Mouse (Mus musculus): ENCODE data around the gene Noxo1.
"Not testable (repeated sequence)": the region's sequence is repeated elsewhere in the genome, so short reads cannot be mapped to it uniquely, and the experiment has no call there.

Noxo1 gene

GRCm38 (mm10) chr17:24676877-24677276 lies 19.2 kb upstream of the Noxo1 start:
- in situ Hi-C loops (cut with MseI, MboI) = no loop called here

- in situ Hi-C loops (cut with MseI, MboI) = no loop called here
Measured at GRCm38 (mm10) chr17:24677500-24678080, 18.4 kb upstream of the Noxo1 start.

- in situ Hi-C loops (cut with MseI, MboI) = no loop called here
Measured at GRCm38 (mm10) chr17:24686514-24686913, 9.5 kb upstream of the Noxo1 start.

GRCm38 (mm10) chr17:24687146-24687595 lies 8.9 kb upstream of the Noxo1 start:
- in situ Hi-C loops (cut with MseI, MboI) = no loop called here

GRCm38 (mm10) chr17:24687599-24687998 lies 8.4 kb upstream of the Noxo1 start:
- in situ Hi-C loops (cut with MseI, MboI) = no loop called here

- in situ Hi-C loops (cut with MseI, MboI) = no loop called here
Measured at GRCm38 (mm10) chr17:24689251-24690081, 6.6 kb upstream of the Noxo1 start, which contains the start of gene Syngr3. Syngr3 (minus strand) TSS chr17:24689955.

- in situ Hi-C loops (cut with MseI, MboI) = no loop called here
Measured at GRCm38 (mm10) chr17:24692385-24692784, 3.6 kb upstream of the Noxo1 start.

GRCm38 (mm10) chr17:24695326-24696010 lies 566 bp upstream of the Noxo1 start:
- in situ Hi-C loops (cut with MseI, MboI) = no loop called here

GRCm38 (mm10) chr17:24697985-24698384 lies 2.0 kb downstream of the Noxo1 start:
- in situ Hi-C loops (cut with MseI, MboI) = no loop called here

GRCm38 (mm10) chr17:24698715-24699114 lies 2.7 kb downstream of the Noxo1 start:
- in situ Hi-C loops (cut with MseI, MboI) = no loop called here

GRCm38 (mm10) chr17:24699473-24699872 lies 3.4 kb downstream of the Noxo1 start:
- in situ Hi-C loops (cut with MseI, MboI) = no loop called here

- in situ Hi-C loops (cut with MseI, MboI) = no loop called here
Measured at GRCm38 (mm10) chr17:24701251-24701650, 5.2 kb downstream of the Noxo1 start.

GRCm38 (mm10) chr17:24705821-24706220 lies 9.8 kb downstream of the Noxo1 start:
- in situ Hi-C loops (cut with MseI, MboI) = no loop called here

GRCm38 (mm10) chr17:24706982-24707800 lies 11.2 kb downstream of the Noxo1 start, which contains the start of gene Tbl3:
Tbl3 (minus strand) TSS chr17:24707660.
- in situ Hi-C loops (cut with MseI, MboI) = no loop called here

GRCm38 (mm10) chr17:24707801-24708425 lies 11.9 kb downstream of the Noxo1 start:
- in situ Hi-C loops (cut with MseI, MboI) = no loop called here

- in situ Hi-C loops (cut with MseI, MboI) = no loop called here
Measured at GRCm38 (mm10) chr17:24708646-24709045, 12.6 kb downstream of the Noxo1 start.

- in situ Hi-C loops (cut with MseI, MboI) = no loop called here
Measured at GRCm38 (mm10) chr17:24715556-24715955, 19.5 kb downstream of the Noxo1 start.

GRCm38 (mm10) chr17:24716166-24716682 lies 20.2 kb downstream of the Noxo1 start:
- in situ Hi-C loops (cut with MseI, MboI) = no loop called here

- in situ Hi-C loops (cut with MseI, MboI) = no loop called here
Measured at GRCm38 (mm10) chr17:24717943-24718342, 21.9 kb downstream of the Noxo1 start, which contains the start of the genes Rnf151 and Rps2. Rnf151 (minus strand) TSS chr17:24718063. Rps2 (plus strand) TSS chr17:24718116.

- in situ Hi-C loops (cut with MseI, MboI) = not testable (repeated sequence)
Measured at GRCm38 (mm10) chr17:24718938-24719337, 22.9 kb downstream of the Noxo1 start.
